Mouse (Mus musculus) heart, embryonic 12.5 days (tissue): ENCODE data around the gene Dnajc25. TPM values are rescaled to one million over a fixed set of nuclear protein-coding genes. Genes with fewer than 3 reads are reported as not detected.

ENCODE experiments used
- ATAC-seq: fragments of 200-750 bp; cut with Nextera tagmentation; 2 replicates; pipeline ENCODE4 v1.8.0; 2017; ENCODE audit warnings: moderate TSS enrichment, moderate library complexity; ENCODE audit not compliant: insufficient number of reproducible peaks, low FRiP score
- H3K27ac ChIP-seq: fragments of 300-500 bp; sonication (generic); 2 replicates; pipeline ENCODE4 v1.5.1; 2016; ENCODE audit warnings: mild to moderate bottlenecking, moderate library complexity; ENCODE audit not compliant: poor library complexity, severe bottlenecking
- H3K27me3 ChIP-seq: fragments of 300-500 bp; sonication (generic); replicated peaks from 2 replicates; pipeline ENCODE4 v1.6.1; 2016; ENCODE audit warnings: mild to moderate bottlenecking, moderate library complexity
- H3K36me3 ChIP-seq: fragments of 300-500 bp; sonication (generic); 2 replicates; pipeline ENCODE4 v1.6.1; 2016; ENCODE audit warnings: mild to moderate bottlenecking, moderate library complexity
- H3K4me1 ChIP-seq: fragments of 300-500 bp; sonication (generic); replicated peaks from 2 replicates; pipeline ENCODE4 v1.6.1; 2016; ENCODE audit warnings: mild to moderate bottlenecking
- H3K4me2 ChIP-seq: fragments of 300-500 bp; sonication (generic); 2 replicates; pipeline ENCODE4 v1.6.1; 2016; ENCODE audit warnings: mild to moderate bottlenecking, moderate library complexity
- H3K4me3 ChIP-seq: fragments of 300-500 bp; sonication (generic); 2 replicates; pipeline ENCODE4 v1.5.1; 2016; ENCODE audit warnings: mild to moderate bottlenecking
- H3K9ac ChIP-seq: fragments of 300-500 bp; sonication (generic); 2 replicates; pipeline ENCODE4 v1.6.1; 2016; ENCODE audit warnings: mild to moderate bottlenecking, moderate library complexity
- H3K9me3 ChIP-seq: fragments of 300-500 bp; sonication (generic); replicated peaks from 2 replicates; pipeline ENCODE4 v1.6.1; 2016; ENCODE audit warnings: mild to moderate bottlenecking, moderate library complexity
- WGBS: fragments of 180-500 bp; shearing (Covaris S2); methylation state at CpG from one replicate; pipeline ENCODE4 v1.1.7; 2016; 5-methylcytosine and 5-hydroxymethylcytosine counted together
- polyA plus RNA-seq: library from polyadenylated mRNA; unstranded; fragments of >200 nt; fragmentation: Nextera tagmentation; extraction: Ambion mirVana; gene quantifications from 2 replicates; pipeline ENCODE4 v1.2.1, GENCODE M21; 2016

Dnajc25 gene
- polyA plus RNA-seq, 1 experiment from 2014 or later, result 14.1 TPM

- Histone ChIP-seq H3K9ac (peak overlapping the region; percentile 95), H3K4me3 (peak overlapping the region; percentile 94), H3K4me1 (peaks cover 38% of the 10 kb centered on the region), H3K36me3 (no peaks in the 10 kb centered on the region), H3K4me2 (peak overlapping the region; percentile 73), H3K27me3 (no peaks in the 10 kb centered on the region), H3K9me3 (no peaks in the 10 kb centered on the region), H3K27ac (no peak overlapping the region)
- 18% methylated on average over 7 of the region's 7 CpGs for WGBS
- no peak for ATAC-seq
Observed at GRCm38 (mm10) chr4:59003806-59004200, 8.9 kb downstream of the Dnajc25 start.

- no peaks in the 10 kb centered on the region for H3K9me3 ChIP-seq
- ATAC-seq, result no peak
- H3K4me1 ChIP-seq, result peaks cover 51% of the 10 kb centered on the region
- H3K9ac ChIP-seq, result no peak overlapping the region
- H3K27me3 ChIP-seq, result no peaks in the 10 kb centered on the region
- WGBS, result 57% methylated on average over 8 of the region's 8 CpGs
- no peak overlapping the region for H3K4me2 ChIP-seq
- no peak overlapping the region for H3K27ac ChIP-seq
- no peak overlapping the region for H3K4me3 ChIP-seq
- H3K36me3 ChIP-seq, result no peaks in the 10 kb centered on the region
Observed at GRCm38 (mm10) chr4:59006211-59006610, 11.3 kb downstream of the Dnajc25 start.

DNA sequence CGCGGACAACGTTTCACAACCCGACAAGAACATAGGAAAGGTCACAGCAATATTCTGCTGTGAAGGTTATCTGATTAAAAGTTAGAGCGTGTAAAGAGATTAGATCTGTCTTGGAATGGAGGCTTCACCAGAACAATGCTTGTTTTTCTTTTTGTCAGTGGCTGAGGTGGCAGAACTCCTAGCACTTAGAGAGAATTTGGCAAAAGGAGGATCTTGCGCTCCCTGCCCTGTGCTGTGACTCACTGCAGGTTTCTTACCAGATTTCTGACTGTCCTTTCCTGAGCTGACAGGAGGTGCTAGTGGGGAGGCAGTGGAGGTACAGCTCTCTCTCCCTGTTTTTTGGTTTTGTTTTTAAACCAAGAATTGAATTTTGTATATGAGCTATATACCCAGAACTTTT, 12.2 kb downstream of the Dnajc25 start:
- H3K4me1 ChIP-seq, result peaks cover 54% of the 10 kb centered on the region
- no peak overlapping the region for H3K27ac ChIP-seq
- 69% methylated on average over 6 of the region's 6 CpGs for WGBS
- H3K4me3 ChIP-seq, result no peak overlapping the region
- H3K4me2 ChIP-seq, result no peak overlapping the region
- H3K9ac ChIP-seq, result no peak overlapping the region
- no peaks in the 10 kb centered on the region for H3K36me3 ChIP-seq
- no peaks in the 10 kb centered on the region for H3K27me3 ChIP-seq
- no peaks in the 10 kb centered on the region for H3K9me3 ChIP-seq
- ATAC-seq, result no peak

DNA sequence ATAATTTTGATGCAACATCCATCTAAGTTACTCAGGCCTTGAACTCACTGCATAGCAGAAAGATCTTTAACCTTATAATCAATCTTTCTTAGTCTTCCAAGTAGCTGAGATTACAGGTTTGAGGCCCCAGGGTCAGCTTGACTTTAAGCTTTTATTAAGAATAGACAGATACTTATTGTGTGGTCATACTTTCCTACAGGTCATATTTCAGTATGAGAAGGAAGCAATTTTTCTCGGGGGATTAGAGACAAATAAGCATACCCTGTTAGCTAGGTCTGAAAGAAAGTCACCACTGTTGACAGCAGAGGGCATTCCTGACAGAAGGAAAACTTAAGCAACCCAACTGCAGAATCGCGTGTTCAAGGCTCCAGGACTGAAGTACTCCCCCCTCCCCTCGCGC, 13.1 kb downstream of the Dnajc25 start:
- ATAC-seq, result no peak
- Histone ChIP-seq H3K27ac (no peak overlapping the region), H3K4me1 (peaks cover 55% of the 10 kb centered on the region), H3K9ac (no peak overlapping the region), H3K36me3 (no peaks in the 10 kb centered on the region), H3K27me3 (no peaks in the 10 kb centered on the region), H3K4me3 (no peak overlapping the region), H3K9me3 (no peaks in the 10 kb centered on the region), H3K4me2 (no peak overlapping the region)
- WGBS, result 80% methylated on average over 5 of the region's 5 CpGs

- Histone ChIP-seq H3K4me3 (no peak overlapping the region), H3K9ac (no peak overlapping the region), H3K4me1 (peaks cover 57% of the 10 kb centered on the region), H3K9me3 (no peaks in the 10 kb centered on the region), H3K27ac (no peak overlapping the region), H3K27me3 (no peaks in the 10 kb centered on the region), H3K4me2 (no peak overlapping the region), H3K36me3 (no peaks in the 10 kb centered on the region)
- WGBS, result 89% methylated on average over 7 of the region's 7 CpGs
- ATAC-seq, result no peak
Observed at GRCm38 (mm10) chr4:59009186-59009585, 14.3 kb downstream of the Dnajc25 start.

GRCm38 (mm10) chr4:59009696-59010095, 14.8 kb downstream of the Dnajc25 start:
- no peak overlapping the region for H3K4me3 ChIP-seq
- no peaks in the 10 kb centered on the region for H3K36me3 ChIP-seq
- H3K9me3 ChIP-seq, result no peaks in the 10 kb centered on the region
- 80% methylated on average over 4 of the region's 4 CpGs for WGBS
- H3K9ac ChIP-seq, result no peak overlapping the region
- peaks cover 54% of the 10 kb centered on the region for H3K4me1 ChIP-seq
- H3K27me3 ChIP-seq, result no peaks in the 10 kb centered on the region
- ATAC-seq, result no peak
- H3K27ac ChIP-seq, result no peak overlapping the region
- no peak overlapping the region for H3K4me2 ChIP-seq

DNA sequence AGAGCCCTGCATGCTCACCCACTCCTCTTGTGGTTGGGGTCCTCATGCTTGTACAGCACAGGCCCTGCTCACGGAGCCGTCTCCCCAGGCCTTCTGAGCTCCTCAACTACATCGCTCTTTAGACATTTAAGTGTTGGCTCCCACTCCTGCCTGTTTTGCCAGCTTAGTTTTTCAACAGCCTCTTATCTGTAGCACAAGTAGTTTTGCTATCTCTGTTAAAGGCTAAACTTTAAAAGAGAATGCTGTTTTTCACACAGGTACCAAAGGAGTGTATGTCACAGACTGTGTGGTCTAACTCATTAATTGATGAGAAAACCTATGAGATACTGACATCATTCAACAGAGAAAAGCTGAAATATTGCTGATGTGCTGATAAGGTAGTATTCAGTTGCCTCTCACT, 16.6 kb downstream of the Dnajc25 start:
- Histone ChIP-seq H3K9me3 (no peaks in the 10 kb centered on the region), H3K4me3 (no peak overlapping the region), H3K27ac (no peak overlapping the region), H3K4me2 (no peak overlapping the region), H3K36me3 (no peaks in the 10 kb centered on the region), H3K4me1 (peaks cover 38% of the 10 kb centered on the region), H3K9ac (no peak overlapping the region; the same call in 1 of the 2 replicates), H3K27me3 (no peaks in the 10 kb centered on the region)
- ATAC-seq, result no peak
- WGBS, result 37% methylated on average over 3 of the region's 3 CpGs

DNA sequence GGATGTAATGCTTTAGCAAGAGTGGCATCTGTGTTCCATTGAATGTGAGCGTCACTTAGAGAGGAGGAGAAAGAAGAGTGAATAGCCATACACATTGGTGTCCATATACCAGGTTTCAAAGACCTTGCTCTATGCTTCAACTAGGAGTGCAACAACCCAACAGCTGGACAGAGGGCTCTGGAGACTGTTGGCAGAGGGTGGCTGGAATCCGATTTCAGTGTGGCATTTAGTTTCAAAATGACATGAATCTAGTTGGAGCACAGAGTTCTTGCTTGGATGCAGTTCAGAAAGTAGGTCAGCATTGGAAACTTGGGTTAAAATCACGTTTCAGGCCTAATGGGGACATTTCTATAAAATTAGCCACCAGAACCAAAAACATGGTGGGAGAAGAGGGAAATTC, 20.3 kb downstream of the Dnajc25 start:
- WGBS, result 87% methylated on average over 3 of the region's 3 CpGs
- no peak overlapping the region for H3K27ac ChIP-seq
- peaks cover 29% of the 10 kb centered on the region for H3K4me1 ChIP-seq
- H3K9me3 ChIP-seq, result no peaks in the 10 kb centered on the region
- H3K36me3 ChIP-seq, result peaks cover 24% of the 10 kb centered on the region
- no peak overlapping the region for H3K4me3 ChIP-seq
- no peak overlapping the region for H3K9ac ChIP-seq
- no peak overlapping the region for H3K4me2 ChIP-seq
- H3K27me3 ChIP-seq, result no peaks in the 10 kb centered on the region
- no peak for ATAC-seq

GRCm38 (mm10) chr4:59016922-59017321, 22.1 kb downstream of the Dnajc25 start:
- H3K27ac ChIP-seq, result no peak overlapping the region
- H3K4me1 ChIP-seq, result peaks cover 18% of the 10 kb centered on the region; the same call in 1 of the 2 replicates
- ATAC-seq, result no peak
- H3K4me3 ChIP-seq, result no peak overlapping the region
- 75% methylated on average over 2 of the region's 2 CpGs for WGBS
- no peak overlapping the region for H3K9ac ChIP-seq
- H3K4me2 ChIP-seq, result no peak overlapping the region
- H3K36me3 ChIP-seq, result peaks cover 34% of the 10 kb centered on the region
- H3K9me3 ChIP-seq, result no peaks in the 10 kb centered on the region
- no peaks in the 10 kb centered on the region for H3K27me3 ChIP-seq

DNA sequence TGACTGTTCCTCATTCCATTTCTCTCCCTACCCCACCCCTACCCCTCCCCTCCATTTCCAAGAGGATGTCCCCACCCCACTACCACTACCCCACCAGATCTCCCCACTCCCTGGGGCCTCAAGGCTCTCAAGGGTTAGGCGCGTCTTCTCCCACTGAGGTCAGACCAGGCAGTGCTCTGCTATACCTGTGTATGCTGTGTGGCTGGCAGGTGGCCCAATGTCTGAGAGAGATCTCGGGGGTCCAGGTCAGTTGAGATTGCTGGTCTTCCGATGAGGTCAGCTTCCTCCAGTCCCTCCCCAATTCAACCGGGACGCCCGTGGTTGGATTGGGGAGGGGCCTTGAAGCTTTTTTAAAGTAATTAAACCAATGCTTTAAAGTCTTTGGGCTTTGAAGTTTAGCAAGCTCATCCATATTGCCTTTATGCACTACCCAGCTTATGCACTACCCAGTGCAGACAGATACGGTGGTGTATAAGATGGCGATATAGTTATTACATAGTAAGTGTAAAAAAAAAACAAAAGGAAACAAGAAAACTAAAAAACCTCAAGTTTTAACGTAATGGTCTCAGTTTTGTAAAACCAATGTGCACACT, 39.6 kb downstream of the Dnajc25 start:
- H3K4me3 ChIP-seq, result peak overlapping the region; percentile 95
- H3K36me3 ChIP-seq, result no peaks in the 10 kb centered on the region
- H3K4me2 ChIP-seq, result peak overlapping the region; percentile 93
- 74% methylated on average over 10 of the region's 10 CpGs for WGBS
- no peaks in the 10 kb centered on the region for H3K4me1 ChIP-seq
- no peak overlapping the region for H3K27ac ChIP-seq
- H3K9me3 ChIP-seq, result peaks cover 2% of the 10 kb centered on the region; the same call in 1 of the 2 replicates
- ATAC-seq, result 0 out of 2 replicates have a peak, but pooled peaks have one; percentile 22
- H3K9ac ChIP-seq, result no peak overlapping the region
- no peaks in the 10 kb centered on the region for H3K27me3 ChIP-seq

- ATAC-seq, result peak; percentile 75
- peaks cover 3% of the 10 kb centered on the region; the same call in 1 of the 2 replicates for H3K36me3 ChIP-seq
- H3K4me1 ChIP-seq, result no peaks in the 10 kb centered on the region
- H3K4me2 ChIP-seq, result peak within 1 kb of the TSS; percentile 93
- no peaks in the 10 kb centered on the region for H3K27me3 ChIP-seq
- peaks cover 2% of the 10 kb centered on the region; the same call in 1 of the 2 replicates for H3K9me3 ChIP-seq
- peak within 1 kb of the TSS; percentile 95 for H3K4me3 ChIP-seq
- H3K27ac ChIP-seq, result peak within 1 kb of the TSS; percentile 53; the same call in 1 of the 2 replicates
- H3K9ac ChIP-seq, result peak within 1 kb of the TSS; percentile 96
- 10% methylated on average over 76 of the region's 76 CpGs for WGBS
Observed at GRCm38 (mm10) chr4:59034918-59035785, 40.3 kb downstream of the Dnajc25 start, which contains the start of gene Gng10. Gene Gng10 (plus strand): TSS chr4:59035088.
